Mouse (Mus musculus) CH12.LX (cell line): ENCODE data around the gene Jph2. TPM values are rescaled to one million over a fixed set of nuclear protein-coding genes. Genes with fewer than 3 reads are reported as not detected.

ENCODE experiments used
- DNase-seq: peaks from one replicate; pipeline ENCODE4 v3.0.0-alpha.2; 2013; ENCODE audit errors: extremely low read depth
- H3K27ac ChIP-seq: 2 replicates; pipeline ENCODE4 v1.5.1; 2012; ENCODE audit warnings: low read depth, mild to moderate bottlenecking, control low read depth, moderate library complexity; ENCODE audit not compliant: insufficient read depth
- H3K27me3 ChIP-seq: replicated peaks from 2 replicates; pipeline ENCODE3; 2012; ENCODE audit warnings: inconsistent platforms
- H3K36me3 ChIP-seq, 2 experiments: replicated peaks in 1 of 2; 2 replicates each; pipeline versions ENCODE3 to v1.6.1; 2012; ENCODE audit warnings: inconsistent platforms in 1 of 2, low read length in 1 of 2, mild to moderate bottlenecking in 1 of 2, mixed read lengths in 1 of 2, moderate library complexity in 1 of 2; ENCODE audit not compliant: control insufficient read depth in 1 of 2, insufficient read depth in 1 of 2
- H3K4me1 ChIP-seq, 2 experiments: 2 replicates each; pipeline ENCODE4 v1.6.1; 2012; ENCODE audit warnings: inconsistent platforms in 1 of 2, moderate library complexity in 1 of 2; ENCODE audit not compliant: insufficient read depth in 2 of 2, control insufficient read depth in 1 of 2
- H3K4me2 ChIP-seq: 2 replicates; pipeline ENCODE4 v1.6.1; 2012; ENCODE audit warnings: low read depth, mild to moderate bottlenecking, control low read depth; ENCODE audit not compliant: poor library complexity, insufficient read depth, severe bottlenecking
- H3K4me3 ChIP-seq, 3 experiments: fragments of 150-350 bp in 1 of 3; sonication (generic) in 1 of 3; replicated peaks in 1 of 3; 2 replicates each; pipeline versions ENCODE3 to v1.5.1; 2011 to 2012; ENCODE audit warnings: low read depth in 2 of 3, low read length in 2 of 3, mild to moderate bottlenecking in 2 of 3, moderate library complexity in 2 of 3, control low read depth in 1 of 3, improper control_type of control experiment in 1 of 3, inconsistent platforms in 1 of 3, mixed read lengths in 1 of 3; ENCODE audit not compliant: poor library complexity in 1 of 3
- H3K79me2 ChIP-seq: replicated peaks from 2 replicates; pipeline ENCODE4 v1.6.1; 2012; ENCODE audit warnings: mild to moderate bottlenecking, moderate library complexity; ENCODE audit not compliant: control insufficient read depth, poor library complexity, insufficient read depth, severe bottlenecking; ENCODE audit errors: extremely low read depth
- H3K9ac ChIP-seq: 2 replicates; pipeline ENCODE4 v1.6.1; 2012; ENCODE audit warnings: low read depth, mild to moderate bottlenecking, control low read depth, moderate library complexity; ENCODE audit not compliant: insufficient read depth
- H3K9me3 ChIP-seq: replicated peaks from 2 replicates; pipeline ENCODE3; 2012; ENCODE audit warnings: low read length, inconsistent platforms, mixed read lengths
- CHD1 ChIP-seq: IDR thresholded peaks from 2 replicates; pipeline ENCODE4 v1.6.1; 2012; ENCODE audit warnings: low read depth, low read length, improper control_type of control experiment, inconsistent platforms
- CHD2 ChIP-seq: IDR thresholded peaks from 2 replicates; pipeline ENCODE4 v1.6.1; 2011; ENCODE audit warnings: low read length, improper control_type of control experiment
- CTCF ChIP-seq, 2 experiments: IDR thresholded peaks in 1 of 2; conservative IDR thresholded peaks in 1 of 2; 2 replicates each; pipeline ENCODE4 v1.5.1; 2011 to 2012; ENCODE audit warnings: low read depth in 2 of 2, low read length in 2 of 2, improper control_type of control experiment in 1 of 2, inconsistent platforms in 1 of 2, mild to moderate bottlenecking in 1 of 2, moderate library complexity in 1 of 2
- E2F4 ChIP-seq: IDR thresholded peaks from 2 replicates; pipeline ENCODE4 v1.6.1; 2011; ENCODE audit warnings: low read depth, low read length, improper control_type of control experiment; ENCODE audit not compliant: insufficient replicate concordance
- ELF1 ChIP-seq: IDR thresholded peaks from 2 replicates; pipeline ENCODE4 v1.6.1; 2014; ENCODE audit warnings: low read depth, mild to moderate bottlenecking, inconsistent platforms, low read length, improper control_type of control experiment
- EP300 ChIP-seq: IDR thresholded peaks from 2 replicates; pipeline ENCODE4 v1.6.1; 2011; ENCODE audit warnings: low read length, improper control_type of control experiment
- ETS1 ChIP-seq: conservative IDR thresholded peaks from 2 replicates; pipeline ENCODE4 v1.6.1; 2012; ENCODE audit warnings: low read depth, mild to moderate bottlenecking, inconsistent platforms, low read length, improper control_type of control experiment, moderate library complexity
- JUND ChIP-seq: conservative IDR thresholded peaks from 2 replicates; pipeline ENCODE4 v1.6.1; 2011; ENCODE audit warnings: low read depth, low read length, improper control_type of control experiment
- MAFK ChIP-seq: IDR thresholded peaks from 2 replicates; pipeline ENCODE4 v1.6.1; 2011; ENCODE audit warnings: low read length, improper control_type of control experiment; ENCODE audit not compliant: insufficient replicate concordance
- MAX ChIP-seq: IDR thresholded peaks from 2 replicates; pipeline ENCODE4 v1.6.1; 2011; ENCODE audit warnings: low read length, improper control_type of control experiment
- MAZ ChIP-seq: IDR thresholded peaks from 2 replicates; pipeline ENCODE4 v1.6.1; 2012; ENCODE audit warnings: low read depth, mild to moderate bottlenecking, inconsistent platforms, low read length, improper control_type of control experiment, moderate library complexity
- MEF2A ChIP-seq: IDR thresholded peaks from 2 replicates; pipeline ENCODE4 v1.6.1; 2014; ENCODE audit warnings: low read depth, mild to moderate bottlenecking, inconsistent platforms, low read length, improper control_type of control experiment, borderline replicate concordance
- MXI1 ChIP-seq: IDR thresholded peaks from 2 replicates; pipeline ENCODE4 v1.6.1; 2011; ENCODE audit warnings: mild to moderate bottlenecking, low read depth, low read length, improper control_type of control experiment
- MYC ChIP-seq: IDR thresholded peaks from 2 replicates; pipeline ENCODE4 v1.6.1; 2011; ENCODE audit warnings: low read depth, mild to moderate bottlenecking, improper control_type of control experiment, low read length
- NRF1 ChIP-seq: IDR thresholded peaks from 2 replicates; pipeline ENCODE4 v1.6.1; 2014; ENCODE audit warnings: low read depth, mild to moderate bottlenecking, inconsistent platforms, low read length, improper control_type of control experiment, moderate library complexity
- PAX5 ChIP-seq: IDR thresholded peaks from 2 replicates; pipeline ENCODE4 v1.6.1; 2012; ENCODE audit warnings: low read length, inconsistent platforms, mixed read lengths
- RAD21 ChIP-seq: IDR thresholded peaks from 2 replicates; pipeline ENCODE4 v1.6.1; 2011; ENCODE audit warnings: low read depth, mild to moderate bottlenecking, low read length, improper control_type of control experiment, moderate library complexity
- SIN3A ChIP-seq: IDR thresholded peaks from 2 replicates; pipeline ENCODE4 v1.6.1; 2012; ENCODE audit warnings: low read length, improper control_type of control experiment, inconsistent platforms
- SMC3 ChIP-seq: IDR thresholded peaks from 2 replicates; pipeline ENCODE4 v1.6.1; 2011; ENCODE audit warnings: low read depth, low read length, improper control_type of control experiment
- TBP ChIP-seq: conservative IDR thresholded peaks from 2 replicates; pipeline ENCODE4 v1.6.1; 2011; ENCODE audit warnings: low read depth, low read length, improper control_type of control experiment
- TCF12 ChIP-seq: IDR thresholded peaks from 2 replicates; pipeline ENCODE4 v1.6.1; 2014; ENCODE audit warnings: low read depth, mild to moderate bottlenecking, inconsistent platforms, low read length, improper control_type of control experiment
- USF1 ChIP-seq: IDR thresholded peaks from 2 replicates; pipeline ENCODE4 v1.6.1; 2014; ENCODE audit warnings: low read depth, mild to moderate bottlenecking, inconsistent platforms, low read length, improper control_type of control experiment
- ZKSCAN1 ChIP-seq: IDR thresholded peaks from 2 replicates; pipeline ENCODE4 v1.6.1; 2012; ENCODE audit warnings: low read depth, inconsistent platforms, low read length, improper control_type of control experiment, borderline replicate concordance
- ZMIZ1 ChIP-seq: IDR thresholded peaks from 2 replicates; pipeline ENCODE4 v1.6.1; 2012; ENCODE audit warnings: low read depth, mild to moderate bottlenecking, inconsistent platforms, low read length, improper control_type of control experiment
- dilution Hi-C: fragments of 300-500 bp; cut with MboI; formaldehyde crosslinking; loops from 2 replicates; pipeline ENCODE4 v1.14.3; 2020; ENCODE audit warnings: low sequenced_read_pairs; ENCODE audit not compliant: extremely low pct_unique_long_range_greater_than_20kb, extremely low pct_ligation_motif_present
- in situ Hi-C: fragments of 300-500 bp; cut with MboI; formaldehyde crosslinking; loops from 3 replicates; pipeline ENCODE4 v1.14.3; 2019; ENCODE audit warnings: low sequenced_read_pairs, low pct_ligation_motif_present, low pct_unique_long_range_greater_than_20kb, mixed read lengths
- polyA plus RNA-seq: library from polyadenylated mRNA; unstranded; fragments of >175 nt; gene quantifications from 2 replicates; pipeline ENCODE4 v1.2.1, GENCODE M21; 2012; ENCODE audit warnings: low read depth; ENCODE audit not compliant: insufficient read length
- total RNA-seq, 2 experiments: library from RNA; depleted of rRNA; stranded (reverse); fragments of 300-350 nt in 1 of 2; fragments of >200 nt in 1 of 2; gene quantifications; 2 replicates each; pipeline ENCODE4 v1.2.3; 2012 to 2014

Gene Jph2
- total and polyA plus RNA-seq, 3 experiments = not detected

DNA sequence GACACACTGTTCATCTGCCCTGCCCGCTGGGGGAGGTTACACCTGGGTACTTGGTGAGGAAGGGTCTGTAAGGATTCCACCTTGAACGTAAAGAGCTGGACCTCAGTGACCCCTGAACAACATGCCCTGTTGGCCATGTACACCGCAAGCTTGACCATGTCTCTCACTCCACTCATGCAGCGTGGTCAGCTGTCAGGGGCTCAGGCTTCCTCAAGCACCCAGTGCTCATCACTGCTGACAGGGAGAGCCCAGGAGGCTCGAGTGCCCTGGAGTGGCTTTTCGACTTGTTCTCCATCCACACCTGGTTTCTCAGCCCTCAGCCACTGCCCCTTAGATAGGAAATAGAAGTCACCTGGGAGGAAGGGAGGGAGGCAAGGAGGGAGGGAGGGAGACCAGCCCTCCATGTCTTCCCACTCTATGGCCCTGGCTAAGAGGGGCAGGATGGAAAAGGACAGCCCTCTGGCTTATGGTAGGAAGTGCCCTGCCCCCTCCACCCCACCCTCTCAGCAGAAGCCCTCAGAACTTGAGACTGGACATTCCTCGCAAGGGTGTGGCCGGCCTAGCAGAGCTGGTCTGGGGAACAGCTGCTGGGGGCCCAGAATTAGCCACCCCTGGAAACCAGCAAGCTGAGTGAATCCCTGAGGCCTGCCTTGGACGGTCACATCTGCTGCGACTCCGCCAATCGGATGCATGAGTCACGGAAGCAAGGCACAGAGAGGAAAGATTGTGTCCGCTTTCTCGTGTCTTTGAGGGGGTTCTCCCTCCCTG, 11.2 kb downstream of the Jph2 start:
- Histone ChIP-seq H3K4me2 (no peak overlapping the region), H3K4me1 (no peaks in the 10 kb centered on the region), H3K27ac (no peak overlapping the region), H3K36me3 (no peaks in the 10 kb centered on the region), H3K4me3 (no peak overlapping the region), H3K9ac (no peak overlapping the region), H3K27me3 (peaks cover 78% of the 10 kb centered on the region), H3K79me2 (no peaks in the 10 kb centered on the region), H3K9me3 (no peaks in the 10 kb centered on the region)
- no peak for DNase-seq
- in situ Hi-C loops = no loop called here
- no peak for TF ChIP-seq ZKSCAN1
- no peak for TF ChIP-seq ETS1
- no peak for TF ChIP-seq EP300
- no peak for TF ChIP-seq SMC3
- TF ChIP-seq MAX = no peak
- no peak for TF ChIP-seq PAX5
- no peak for TF ChIP-seq SIN3A
- TF ChIP-seq TBP = no peak
- no peak for TF ChIP-seq RAD21
- TF ChIP-seq ZMIZ1 = no peak
- TF ChIP-seq ELF1 = no peak
- TF ChIP-seq MAZ = no peak
- TF ChIP-seq CHD1 = no peak
- TF ChIP-seq USF1 = no peak
- dilution Hi-C loops = no loop called here

GRCm38 (mm10) chr2:163385126-163385525, 12.7 kb downstream of the Jph2 start:
- no peak for DNase-seq
- Histone ChIP-seq H3K4me2 (no peak overlapping the region), H3K9me3 (peaks cover 1% of the 10 kb centered on the region), H3K79me2 (no peaks in the 10 kb centered on the region), H3K4me3 (no peak overlapping the region), H3K36me3 (no peaks in the 10 kb centered on the region), H3K27ac (no peak overlapping the region), H3K27me3 (peaks cover 79% of the 10 kb centered on the region), H3K4me1 (no peaks in the 10 kb centered on the region), H3K9ac (no peak overlapping the region)
- TF ChIP-seq SMC3 (no peak), MXI1 (no peak), SIN3A (no peak), MYC (no peak), JUND (no peak), TBP (no peak), PAX5 (no peak), MEF2A (no peak), CHD2 (no peak), NRF1 (no peak), TCF12 (no peak), CTCF (conservative IDR thresholded peaks at IDR 0.05 in 1 of 2, IDR thresholded peaks at IDR 0.05 in 1 of 2; ENCODE audit: low read depth in 2 of 2, low read length in 2 of 2) (no peak), MAFK (no peak), CHD1 (no peak), E2F4 (no peak)
- in situ Hi-C loops = no loop called here
- dilution Hi-C loops = no loop called here
